Mouse (Mus musculus) lung, postnatal 36 days (tissue): ENCODE data around the gene Snx25.

Experiments
- DNase-seq: peaks from one replicate; pipeline ENCODE4 v3.0.0; 2022; ENCODE audit warnings: mixed read lengths

The Snx25 gene

DNA sequence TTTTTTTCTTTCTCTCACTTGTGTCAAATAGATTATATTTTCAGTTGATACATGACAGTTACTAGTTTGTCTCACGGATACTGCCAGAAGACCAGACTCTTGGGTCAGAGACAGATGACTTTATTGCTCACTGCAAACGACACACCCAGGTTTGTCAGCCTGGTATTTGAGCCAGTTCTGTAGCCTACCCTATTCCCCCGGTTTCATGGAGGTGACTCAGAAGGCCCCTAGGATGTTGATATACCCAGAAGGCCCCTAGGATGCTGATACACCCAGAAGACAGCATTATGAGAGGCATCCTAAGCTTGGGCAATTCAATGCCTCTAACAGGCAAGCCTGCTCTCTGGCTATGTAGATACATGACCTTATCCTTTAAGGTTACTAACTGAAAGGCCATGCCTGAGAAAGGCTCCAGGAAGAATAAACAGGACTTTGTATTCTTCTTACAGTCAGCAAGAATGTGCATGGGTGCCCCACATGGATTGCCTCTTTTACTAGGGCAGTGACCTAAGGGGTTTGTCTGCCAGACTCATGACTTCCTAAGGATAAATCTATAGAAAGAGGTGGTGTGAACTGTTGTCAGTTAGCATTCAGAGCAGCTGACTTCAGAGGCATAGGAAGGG, 144.8 kb downstream of the Snx25 start:
- DNase-seq: no peak

DNA sequence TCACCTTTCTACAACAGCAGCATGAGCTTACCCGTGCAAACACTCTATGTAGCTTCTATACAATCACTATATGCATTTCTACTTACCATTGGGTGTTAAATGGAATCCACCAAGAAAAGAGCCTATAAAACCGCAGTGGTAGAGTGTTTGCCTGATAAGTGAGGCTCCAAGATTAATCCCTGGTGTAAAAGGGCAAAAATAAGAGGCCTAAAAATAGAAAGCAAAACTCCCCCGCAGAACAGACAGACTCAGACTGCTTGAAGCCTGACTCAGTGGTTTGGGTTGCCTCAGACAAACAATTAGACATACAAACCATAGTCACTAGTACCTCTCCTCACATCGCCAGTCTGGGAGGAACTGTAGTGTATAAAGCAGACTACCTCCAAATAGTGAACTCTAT, 146.4 kb downstream of the Snx25 start, which contains the start of gene Ankrd37:
Ankrd37 (minus strand) TSS at position 112 of the 400 bp plus-strand sequence.
- DNase-seq: no peak

DNA sequence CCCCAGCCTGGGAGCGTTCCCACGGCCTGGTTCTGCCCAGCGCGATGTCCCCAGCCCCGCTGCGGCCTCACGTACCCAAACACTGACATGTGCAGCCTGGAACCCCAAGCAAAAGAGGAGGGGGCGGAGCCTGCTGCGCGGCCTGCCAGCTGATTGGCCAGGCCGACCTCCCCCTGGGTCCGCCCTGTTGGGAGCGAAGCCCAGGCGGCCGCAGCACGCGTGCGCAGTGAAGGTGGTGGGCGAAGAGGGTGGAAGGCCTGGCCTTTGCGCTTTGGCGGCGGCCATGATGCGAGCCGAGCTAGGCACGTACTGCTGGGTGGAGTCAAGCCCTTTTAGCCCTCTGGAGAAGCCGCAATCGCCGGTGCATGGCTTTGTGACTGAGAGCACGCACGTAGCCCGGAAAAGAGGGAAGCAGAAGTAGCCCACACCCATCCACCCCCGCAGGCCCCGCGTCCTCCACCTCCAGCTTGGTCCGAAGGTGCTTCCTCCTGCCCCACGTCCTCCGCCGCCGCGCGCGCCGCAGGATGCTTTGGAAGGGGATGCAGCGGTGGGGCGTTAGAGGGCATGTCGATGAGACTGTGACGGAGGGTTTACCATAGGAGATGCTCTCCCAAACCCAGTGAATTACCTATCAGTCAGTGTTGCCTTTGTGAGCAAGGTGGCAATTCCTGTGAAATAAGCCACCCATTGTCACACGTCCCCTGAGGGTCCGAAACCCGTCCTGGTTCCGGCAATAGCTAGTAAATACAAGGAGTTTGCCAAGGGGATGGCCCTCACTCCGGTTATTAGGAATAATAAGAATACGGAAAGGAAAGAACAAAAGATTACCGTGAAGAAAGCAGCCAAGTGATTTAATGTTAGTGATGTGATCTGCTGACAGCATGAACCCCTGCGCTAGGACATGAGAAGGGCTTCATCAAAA, 151.9 kb downstream of the Snx25 start:
- DNase-seq: peak; percentile 99

GRCm38 (mm10) chr8:45999138-45999783, 152.7 kb downstream of the Snx25 start, which contains the start of gene Lrp2bp:
Gene Lrp2bp (plus strand): TSS chr8:45999303.
- DNase-seq: peak; percentile 60

GRCm38 (mm10) chr8:45998228-45998627, 153.7 kb downstream of the Snx25 start:
- no peak for DNase-seq

DNA sequence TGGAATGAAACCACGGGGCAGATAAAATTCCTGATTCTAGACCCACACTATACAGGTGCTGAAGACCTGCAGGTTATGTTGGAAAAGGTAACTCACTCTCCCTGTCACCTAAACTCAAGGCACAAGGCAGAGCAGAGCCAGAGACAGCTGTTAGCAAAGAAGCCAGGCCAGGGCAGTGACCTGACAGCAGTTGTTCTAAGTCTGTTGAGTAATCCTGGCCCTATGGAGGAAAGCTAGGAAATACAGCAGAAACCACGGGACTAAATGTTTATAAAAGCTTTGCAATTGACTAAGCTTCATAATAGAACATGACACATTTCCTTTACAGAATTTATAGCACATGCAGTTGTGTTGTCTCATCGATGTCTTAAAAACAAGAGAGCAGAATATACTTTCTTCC, 156.4 kb downstream of the Snx25 start:
- DNase-seq: no peak

DNA sequence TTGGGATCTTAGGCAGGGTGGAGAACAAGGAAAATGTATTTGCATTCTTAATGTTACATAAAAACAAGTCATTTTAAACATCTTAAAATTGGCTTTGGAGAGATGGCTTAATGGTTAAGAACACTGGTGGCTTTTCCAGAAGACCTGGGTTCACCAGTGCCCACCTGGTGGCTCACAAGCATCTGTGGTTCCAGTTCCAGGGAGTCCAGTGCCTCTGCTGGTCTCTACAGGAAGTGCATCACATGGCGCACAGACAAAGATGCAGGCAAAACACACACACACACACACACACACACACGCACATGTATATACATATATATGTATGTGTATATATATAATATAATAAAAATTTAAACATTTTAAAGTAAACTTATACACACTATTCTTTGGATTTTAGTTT, 157.8 kb downstream of the Snx25 start:
- peak; percentile 26 for DNase-seq

- no peak for DNase-seq
Measured at GRCm38 (mm10) chr8:45990631-45991310, 161.2 kb downstream of the Snx25 start.

DNA sequence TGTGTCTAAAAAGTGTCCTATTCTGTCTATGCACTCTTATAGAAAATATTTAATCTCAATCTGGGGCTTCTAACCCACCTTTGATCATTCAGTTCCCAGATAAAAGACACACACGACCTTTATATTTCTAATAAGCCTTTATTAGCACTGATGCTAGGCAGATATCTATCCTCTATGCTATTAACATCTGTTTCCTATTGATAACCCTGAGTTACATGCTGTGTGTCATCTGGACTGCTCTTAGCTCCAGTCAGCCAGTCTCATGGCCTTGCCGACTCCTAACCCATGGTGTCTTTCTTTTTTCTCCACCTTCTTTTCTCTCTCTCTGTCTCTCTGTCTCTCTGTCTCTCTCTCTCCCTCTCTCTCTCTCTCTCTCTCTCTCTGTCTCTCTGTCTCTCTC, 163.8 kb downstream of the Snx25 start:
- DNase-seq: no peak

- no peak for DNase-seq
Measured at GRCm38 (mm10) chr8:45986665-45987064, 165.3 kb downstream of the Snx25 start.
